Mouse (Mus musculus): ENCODE measurements around the gene Lnp1. TPM values are rescaled to one million over a fixed set of nuclear protein-coding genes. Genes with fewer than 3 reads are reported as not detected.
"Not testable (repeated sequence)": the region's sequence is repeated elsewhere in the genome, so short reads cannot be mapped to it uniquely, and the experiment has no call there.

Gene Lnp1
- total and polyA plus RNA-seq, 2 experiments, result not detected

- 85% methylated on average over 7 of the region's 7 CpGs for WGBS
These were observed 10.6 kb downstream of the Lnp1 start for GRCm38 (mm10) chr16:56917230-56917629.

GRCm38 (mm10) chr16:56908986-56909385 lies 18.9 kb downstream of the Lnp1 start:
- WGBS, result 65% methylated on average over 5 of the region's 5 CpGs
- Histone ChIP-seq H3K4me3 (ENCODE audit: insufficient read depth, low read depth, low read length) (no peak overlapping the region), H3K36me3 (ENCODE audit: control insufficient read depth, insufficient read depth, low read length) (no peaks in the 10 kb centered on the region), H3K27me3 (ENCODE audit: control insufficient read depth, insufficient read depth, low read length) (peaks cover 4% of the 10 kb centered on the region; the same call in 1 of the 2 replicates), H3K79me2 (ENCODE audit: control insufficient read depth, insufficient read depth, low read length) (no peaks in the 10 kb centered on the region), H3K27ac (replicated peaks; ENCODE audit: insufficient read depth, low read depth, low read length) (no peak overlapping the region), H3K9ac (ENCODE audit: low read depth, low read length) (no peak overlapping the region), H3K4me1 (ENCODE audit: control insufficient read depth, insufficient read depth, low read length) (no peaks in the 10 kb centered on the region)
- no peak for TF ChIP-seq CTCF (IDR thresholded peaks at IDR 0.05; ENCODE audit: low read depth, low read length)
- TF ChIP-seq POLR2A (IDR thresholded peaks at IDR 0.05; ENCODE audit: extremely low read depth, insufficient read depth, low read length), result no peak
- DNase-seq (ENCODE audit: extremely low read depth, low read depth, low spot score), result no peak

More at GRCm38 (mm10) chr16:56917230-56917629, 10.6 kb downstream of the Lnp1 start:
- Histone ChIP-seq H3K4me1 (ENCODE audit: control insufficient read depth, insufficient read depth, low read length) (no peaks in the 10 kb centered on the region), H3K4me3 (ENCODE audit: insufficient read depth, low read depth, low read length) (no peak overlapping the region), H3K36me3 (ENCODE audit: control insufficient read depth, insufficient read depth, low read length) (no peaks in the 10 kb centered on the region), H3K9ac (ENCODE audit: low read depth, low read length) (no peak overlapping the region), H3K79me2 (ENCODE audit: control insufficient read depth, insufficient read depth, low read length) (no peaks in the 10 kb centered on the region), H3K27me3 (ENCODE audit: control insufficient read depth, insufficient read depth, low read length) (peaks cover 4% of the 10 kb centered on the region; the same call in 1 of the 2 replicates), H3K27ac (replicated peaks; ENCODE audit: insufficient read depth, low read depth, low read length) (no peak overlapping the region)
- DNase-seq (ENCODE audit: extremely low read depth, low read depth, low spot score), result no peak
- TF ChIP-seq CTCF (IDR thresholded peaks at IDR 0.05; ENCODE audit: low read depth, low read length) (no peak), POLR2A (IDR thresholded peaks at IDR 0.05; ENCODE audit: extremely low read depth, insufficient read depth, low read length) (no peak)

GRCm38 (mm10) chr16:56902206-56902605 lies 25.7 kb downstream of the Lnp1 start:
- 54% methylated on average over 3 of the region's 3 CpGs for WGBS
- H3K4me3 ChIP-seq (ENCODE audit: insufficient read depth, low read depth, low read length); H3K36me3 ChIP-seq (ENCODE audit: control insufficient read depth, insufficient read depth, low read length); DNase-seq (ENCODE audit: extremely low read depth, low read depth, low spot score); H3K4me1 ChIP-seq (ENCODE audit: control insufficient read depth, insufficient read depth, low read length); H3K79me2 ChIP-seq (ENCODE audit: control insufficient read depth, insufficient read depth, low read length); H3K27me3 ChIP-seq (ENCODE audit: control insufficient read depth, insufficient read depth, low read length); H3K27ac ChIP-seq (replicated peaks; ENCODE audit: insufficient read depth, low read depth, low read length); H3K9ac ChIP-seq (ENCODE audit: low read depth, low read length): not testable (repeated sequence)

- no peaks in the 10 kb centered on the region for H3K79me2 ChIP-seq (ENCODE audit: control insufficient read depth, insufficient read depth, low read length)
- H3K27ac ChIP-seq (replicated peaks; ENCODE audit: insufficient read depth, low read depth, low read length), result no peak overlapping the region
- H3K27me3 ChIP-seq (ENCODE audit: control insufficient read depth, insufficient read depth, low read length), result no peaks in the 10 kb centered on the region
- TF ChIP-seq POLR2A (IDR thresholded peaks at IDR 0.05; ENCODE audit: extremely low read depth, insufficient read depth, low read length) (no peak), CTCF (IDR thresholded peaks at IDR 0.05; ENCODE audit: low read depth, low read length) (no peak)
- H3K9ac ChIP-seq (ENCODE audit: low read depth, low read length), result no peak overlapping the region
- H3K36me3 ChIP-seq (ENCODE audit: control insufficient read depth, insufficient read depth, low read length), result no peaks in the 10 kb centered on the region
- no peaks in the 10 kb centered on the region for H3K4me1 ChIP-seq (ENCODE audit: control insufficient read depth, insufficient read depth, low read length)
- DNase-seq (ENCODE audit: extremely low read depth, low read depth, low spot score), result no peak
- H3K4me3 ChIP-seq (ENCODE audit: insufficient read depth, low read depth, low read length), result no peak overlapping the region
- WGBS, result 87% methylated on average over 5 of the region's 5 CpGs
These were observed 36.3 kb downstream of the Lnp1 start for GRCm38 (mm10) chr16:56891583-56891982.

GRCm38 (mm10) chr16:56886616-56887116 lies 41.2 kb downstream of the Lnp1 start:
- WGBS, result 39% methylated on average over 9 of the region's 9 CpGs
- no peak overlapping the region for H3K9ac ChIP-seq (ENCODE audit: low read depth, low read length)
- no peak overlapping the region for H3K27ac ChIP-seq (replicated peaks; ENCODE audit: insufficient read depth, low read depth, low read length)
- DNase-seq (ENCODE audit: extremely low read depth, low read depth, low spot score), result no peak
- TF ChIP-seq POLR2A (IDR thresholded peaks at IDR 0.05; ENCODE audit: extremely low read depth, insufficient read depth, low read length), result no peak
- TF ChIP-seq CTCF (IDR thresholded peaks at IDR 0.05; ENCODE audit: low read depth, low read length), result no peak
- H3K4me3 ChIP-seq (ENCODE audit: insufficient read depth, low read depth, low read length), result no peak overlapping the region
- H3K27me3 ChIP-seq (ENCODE audit: control insufficient read depth, insufficient read depth, low read length), result no peaks in the 10 kb centered on the region
- H3K36me3 ChIP-seq (ENCODE audit: control insufficient read depth, insufficient read depth, low read length), result no peaks in the 10 kb centered on the region
- H3K79me2 ChIP-seq (ENCODE audit: control insufficient read depth, insufficient read depth, low read length), result no peaks in the 10 kb centered on the region
- no peaks in the 10 kb centered on the region for H3K4me1 ChIP-seq (ENCODE audit: control insufficient read depth, insufficient read depth, low read length)

- TF ChIP-seq POLR2A (IDR thresholded peaks at IDR 0.05; ENCODE audit: extremely low read depth, insufficient read depth, low read length) (no peak), CTCF (IDR thresholded peaks at IDR 0.05; ENCODE audit: low read depth, low read length) (no peak)
- peak within 1 kb of the TSS; percentile 38; the same call in 1 of the 2 replicates for H3K9ac ChIP-seq (ENCODE audit: low read depth, low read length)
These were observed 41.8 kb downstream of the Lnp1 start, which contains the start of gene Tmem45a for GRCm38 (mm10) chr16:56885824-56886615. Tmem45a (minus strand) TSS chr16:56886166.

More at GRCm38 (mm10) chr16:56885824-56886615, 41.8 kb downstream of the Lnp1 start, which contains the start of gene Tmem45a:
- Histone ChIP-seq H3K4me1 (ENCODE audit: control insufficient read depth, insufficient read depth, low read length) (no peaks in the 10 kb centered on the region), H3K79me2 (ENCODE audit: control insufficient read depth, insufficient read depth, low read length) (no peaks in the 10 kb centered on the region), H3K4me3 (ENCODE audit: insufficient read depth, low read depth, low read length) (peak within 1 kb of the TSS; percentile 57; the same call in 1 of the 2 replicates), H3K36me3 (ENCODE audit: control insufficient read depth, insufficient read depth, low read length) (no peaks in the 10 kb centered on the region), H3K27ac (replicated peaks; ENCODE audit: insufficient read depth, low read depth, low read length) (no peak within 1 kb of the TSS), H3K27me3 (ENCODE audit: control insufficient read depth, insufficient read depth, low read length) (no peaks in the 10 kb centered on the region)
- 9% methylated on average over 25 of the region's 25 CpGs for WGBS
- DNase-seq (ENCODE audit: extremely low read depth, low read depth, low spot score), result peak; percentile 3

Data from liver, adult 2 months (tissue).